Mouse (Mus musculus): Measurements from ENCODE around the gene AB124611. TPM values are rescaled to one million over a fixed set of nuclear protein-coding genes. Genes with fewer than 3 reads are reported as not detected.
A peak's percentile ranks its signal among the peaks of the same experiment; 100 is the strongest.

The AB124611 gene
- polyA plus RNA-seq, 1 experiment from 2014 or later: 1.8 TPM

GRCm38 (mm10) chr9:21505767-21506166 lies 20.2 kb upstream of the AB124611 start:
- no peaks in the 10 kb centered on the region for H3K9me3 ChIP-seq (ENCODE audit: control insufficient read depth, low read length)
- DNase-seq (ENCODE audit: low spot score) (no peak), ATAC-seq (ENCODE audit: low FRiP score, low TSS enrichment) (no peak)
- H3K4me3 ChIP-seq (ENCODE audit: low read depth, low read length): no peak overlapping the region
- no peak overlapping the region for H3K27ac ChIP-seq (replicated peaks)
- TF ChIP-seq CTCF (IDR thresholded peaks at IDR 0.05; ENCODE audit: low read depth) (no peak), EP300 (optimal IDR thresholded peaks at IDR 0.05) (no peak)
- no peak overlapping the region for H3K4me2 ChIP-seq (replicated peaks; ENCODE audit: low read depth)
- 0 out of 2 replicates have a peak, but pooled peaks cover 3% of the 10 kb centered on the region for H3K4me1 ChIP-seq (replicated peaks; ENCODE audit: control insufficient read depth, insufficient read depth)
- no peaks in the 10 kb centered on the region for H3K27me3 ChIP-seq (ENCODE audit: control insufficient read depth, insufficient read depth, low read length)
- no peak overlapping the region for H3K9ac ChIP-seq (ENCODE audit: low read length)
- H3K36me3 ChIP-seq (ENCODE audit: control insufficient read depth, insufficient read depth, low read length): peaks cover 25% of the 10 kb centered on the region; the same call in 1 of the 2 replicates

GRCm38 (mm10) chr9:21507753-21508430 lies 18.1 kb upstream of the AB124611 start:
- peaks cover 25% of the 10 kb centered on the region; the same call in 1 of the 2 replicates for H3K36me3 ChIP-seq (ENCODE audit: control insufficient read depth, insufficient read depth, low read length)
- H3K27me3 ChIP-seq (ENCODE audit: control insufficient read depth, insufficient read depth, low read length): no peaks in the 10 kb centered on the region
- no peak overlapping the region for H3K4me2 ChIP-seq (replicated peaks; ENCODE audit: low read depth)
- no peak for DNase-seq (ENCODE audit: low spot score)
- no peak for ATAC-seq (ENCODE audit: low FRiP score, low TSS enrichment)
- H3K9ac ChIP-seq (ENCODE audit: low read length): no peak overlapping the region
- no peaks in the 10 kb centered on the region for H3K9me3 ChIP-seq (ENCODE audit: control insufficient read depth, low read length)
- no peak overlapping the region for H3K27ac ChIP-seq (replicated peaks)
- 0 out of 2 replicates have a peak, but pooled peaks cover 3% of the 10 kb centered on the region for H3K4me1 ChIP-seq (replicated peaks; ENCODE audit: control insufficient read depth, insufficient read depth)
- TF ChIP-seq EP300 (optimal IDR thresholded peaks at IDR 0.05) (no peak), CTCF (IDR thresholded peaks at IDR 0.05; ENCODE audit: low read depth) (no peak)
- 91% methylated on average over 15 of the region's 15 CpGs for WGBS
- H3K4me3 ChIP-seq (ENCODE audit: low read depth, low read length): no peak overlapping the region

- H3K9me3 ChIP-seq (ENCODE audit: control insufficient read depth, low read length): no peaks in the 10 kb centered on the region
- no peaks in the 10 kb centered on the region for H3K27me3 ChIP-seq (ENCODE audit: control insufficient read depth, insufficient read depth, low read length)
- H3K9ac ChIP-seq (ENCODE audit: low read length): peak overlapping the region; percentile 38; the same call in 1 of the 2 replicates
- peak overlapping the region; percentile 60 for H3K4me2 ChIP-seq (replicated peaks; ENCODE audit: low read depth)
- DNase-seq (ENCODE audit: low spot score): no peak
- H3K27ac ChIP-seq (replicated peaks): no peak overlapping the region
- H3K4me1 ChIP-seq (replicated peaks; ENCODE audit: control insufficient read depth, insufficient read depth): 0 out of 2 replicates have a peak, but pooled peaks cover 3% of the 10 kb centered on the region
- WGBS: 67% methylated on average over 7 of the region's 7 CpGs
- no peak for ATAC-seq (ENCODE audit: low FRiP score, low TSS enrichment)
- TF ChIP-seq EP300 (optimal IDR thresholded peaks at IDR 0.05) (no peak), CTCF (IDR thresholded peaks at IDR 0.05; ENCODE audit: low read depth) (no peak)
- H3K36me3 ChIP-seq (ENCODE audit: control insufficient read depth, insufficient read depth, low read length): peaks cover 25% of the 10 kb centered on the region; the same call in 1 of the 2 replicates
- peak overlapping the region; percentile 67 for H3K4me3 ChIP-seq (ENCODE audit: low read depth, low read length)
Measured at GRCm38 (mm10) chr9:21508871-21509404, 17.0 kb upstream of the AB124611 start.

GRCm38 (mm10) chr9:21509772-21510688 lies 15.9 kb upstream of the AB124611 start, which contains the start of gene Tmed1:
Tmed1 (minus strand) TSS chr9:21510252.
- Histone ChIP-seq H3K36me3 (ENCODE audit: control insufficient read depth, insufficient read depth, low read length) (peaks cover 15% of the 10 kb centered on the region; the same call in 1 of the 2 replicates), H3K4me2 (replicated peaks; ENCODE audit: low read depth) (peak within 1 kb of the TSS; percentile 60), H3K4me3 (ENCODE audit: low read depth, low read length) (peak within 1 kb of the TSS; percentile 67), H3K9me3 (ENCODE audit: control insufficient read depth, low read length) (no peaks in the 10 kb centered on the region), H3K27me3 (ENCODE audit: control insufficient read depth, insufficient read depth, low read length) (no peaks in the 10 kb centered on the region), H3K4me1 (replicated peaks; ENCODE audit: control insufficient read depth, insufficient read depth) (0 out of 2 replicates have a peak, but pooled peaks cover 3% of the 10 kb centered on the region), H3K9ac (ENCODE audit: low read length) (peak within 1 kb of the TSS; percentile 38), H3K27ac (replicated peaks) (peak within 1 kb of the TSS; percentile 91)
- peak; percentile 95 for ATAC-seq (ENCODE audit: low FRiP score, low TSS enrichment)
- TF ChIP-seq CTCF (IDR thresholded peaks at IDR 0.05; ENCODE audit: low read depth) (no peak), EP300 (optimal IDR thresholded peaks at IDR 0.05) (peak; percentile 97)
- DNase-seq (ENCODE audit: low spot score): peak; percentile 91
- WGBS: under 1% methylated on average over 44 of the region's 44 CpGs

- DNase-seq (ENCODE audit: low spot score) (no peak), ATAC-seq (ENCODE audit: low FRiP score, low TSS enrichment) (no peak)
- no peak for TF ChIP-seq CTCF (IDR thresholded peaks at IDR 0.05; ENCODE audit: low read depth)
- TF ChIP-seq EP300 (optimal IDR thresholded peaks at IDR 0.05): no peak
- peak overlapping the region; percentile 38; the same call in 1 of the 2 replicates for H3K9ac ChIP-seq (ENCODE audit: low read length)
- no peaks in the 10 kb centered on the region for H3K9me3 ChIP-seq (ENCODE audit: control insufficient read depth, low read length)
- H3K36me3 ChIP-seq (ENCODE audit: control insufficient read depth, insufficient read depth, low read length): peaks cover 14% of the 10 kb centered on the region; the same call in 1 of the 2 replicates
- 2% methylated on average over 7 of the region's 7 CpGs for WGBS
- H3K4me1 ChIP-seq (replicated peaks; ENCODE audit: control insufficient read depth, insufficient read depth): 0 out of 2 replicates have a peak, but pooled peaks cover 3% of the 10 kb centered on the region
- H3K4me3 ChIP-seq (ENCODE audit: low read depth, low read length): peak overlapping the region; percentile 67
- H3K27me3 ChIP-seq (ENCODE audit: control insufficient read depth, insufficient read depth, low read length): no peaks in the 10 kb centered on the region
- peak overlapping the region; percentile 91 for H3K27ac ChIP-seq (replicated peaks)
- H3K4me2 ChIP-seq (replicated peaks; ENCODE audit: low read depth): peak overlapping the region; percentile 60
Measured at GRCm38 (mm10) chr9:21510689-21511015, 15.3 kb upstream of the AB124611 start.
